Mouse (Mus musculus): ENCODE measurements around the gene Slc22a29.
"Not testable (repeated sequence)": the region's sequence is repeated elsewhere in the genome, so short reads cannot be mapped to it uniquely, and the experiment has no call there.

Slc22a29 gene
- long read RNA-seq, experiment 1: 0 reads
- long read RNA-seq, experiment 2: 0 reads

DNA sequence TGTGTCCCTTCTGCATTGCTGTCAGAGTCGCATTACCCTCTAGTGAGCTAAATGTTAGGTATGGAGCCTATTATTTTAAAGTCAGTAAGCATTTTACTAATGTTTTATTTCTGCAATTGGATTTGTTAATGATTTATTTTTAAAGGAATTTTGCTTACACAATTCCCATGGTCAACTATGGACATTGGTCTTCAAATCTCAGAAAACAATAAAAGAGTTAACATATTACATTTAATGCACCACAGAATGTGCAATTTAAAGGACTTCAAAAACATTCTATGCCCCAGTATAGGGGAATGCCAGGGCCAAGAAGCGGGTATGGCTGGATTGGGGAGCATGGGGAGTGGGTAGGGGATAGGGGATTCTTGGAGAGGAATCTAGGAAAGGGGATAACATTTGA lies at the start of gene Slc22a29:
TSS of gene Slc22a29 (minus strand) at position 101 of the 400 bp plus-strand sequence.
- intact Hi-C loops (cut with DNase I): no loop called here

DNA sequence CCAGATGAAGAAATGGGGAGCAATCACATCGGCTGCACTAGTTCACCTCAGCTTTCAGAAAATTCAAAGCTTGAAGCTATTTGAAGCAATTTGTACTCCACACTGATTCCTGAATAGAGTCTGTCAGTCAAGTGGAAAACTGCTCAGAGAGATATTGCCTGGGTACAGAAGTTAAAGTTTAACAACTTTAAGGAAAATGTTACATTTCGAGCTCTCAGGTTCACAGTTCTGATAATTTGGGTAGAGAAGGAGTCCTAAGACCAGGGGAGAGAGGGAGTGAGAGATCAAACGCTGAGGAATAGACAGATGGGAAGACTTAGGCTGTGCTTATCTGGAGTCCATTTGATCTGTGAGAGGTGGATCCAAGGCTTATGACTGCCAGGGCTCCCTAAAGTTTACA lies 46.6 kb upstream of the Slc22a29 start:
- intact Hi-C loops (cut with DNase I): no loop called here

DNA sequence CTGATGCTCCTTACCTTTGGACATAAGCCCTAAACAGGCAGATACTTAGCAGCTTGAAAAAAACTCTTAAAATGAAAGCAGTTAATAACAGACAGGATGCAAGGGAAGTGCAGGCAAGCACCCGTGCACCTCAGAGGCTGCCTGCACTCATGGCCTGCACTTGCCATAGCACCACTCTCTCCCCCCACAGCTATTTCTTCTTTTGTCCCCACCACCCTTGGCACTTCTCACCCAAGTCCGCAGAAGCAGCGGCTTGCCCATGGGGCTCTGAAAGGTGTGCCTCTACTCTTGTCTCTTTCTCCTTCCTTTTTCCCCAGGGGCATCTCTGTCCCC lies 34.0 kb upstream of the Slc22a29 start:
- intact Hi-C loops (cut with DNase I): no loop called here

DNA sequence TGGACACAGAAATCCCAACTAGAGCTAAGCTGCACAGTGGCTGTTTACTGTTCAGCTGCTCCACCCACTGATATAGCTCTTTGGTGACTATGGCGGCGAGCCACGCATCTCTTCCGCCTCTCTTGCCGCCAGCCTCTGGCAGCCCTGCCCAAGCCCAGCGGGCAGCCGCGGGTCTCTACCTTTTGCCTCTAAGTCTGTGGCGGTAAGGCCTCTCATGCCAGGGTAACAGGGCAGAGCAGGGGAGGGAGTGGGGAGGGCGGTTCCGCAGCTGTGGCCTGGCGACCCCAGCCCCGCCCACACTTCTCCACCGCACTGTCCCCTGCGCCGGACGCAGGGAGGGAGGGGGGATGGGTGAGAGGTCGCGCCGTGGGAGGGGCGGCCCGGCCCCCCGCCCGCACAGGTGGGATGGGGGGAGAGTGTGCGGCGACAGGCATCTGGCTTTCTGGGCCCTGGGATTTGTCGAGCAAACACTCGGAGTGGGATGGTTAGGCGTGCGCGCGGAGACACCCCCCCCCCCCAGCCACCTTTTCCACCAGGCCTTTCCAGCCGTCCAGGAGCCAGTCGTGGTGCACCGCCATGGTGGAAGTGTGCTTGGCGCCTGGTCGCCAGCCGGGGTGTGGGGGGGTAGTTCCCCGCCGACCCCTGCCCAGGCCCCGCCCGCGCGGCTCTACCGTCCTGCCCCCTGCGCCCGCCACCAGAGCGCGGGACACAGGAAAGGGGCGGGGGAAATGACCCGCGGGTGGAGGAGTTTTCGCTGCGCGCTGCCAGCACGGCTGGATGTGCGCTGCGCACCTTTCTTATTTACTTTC lies 33.4 kb upstream of the Slc22a29 start:
- intact Hi-C loops (cut with DNase I): no loop called here

DNA sequence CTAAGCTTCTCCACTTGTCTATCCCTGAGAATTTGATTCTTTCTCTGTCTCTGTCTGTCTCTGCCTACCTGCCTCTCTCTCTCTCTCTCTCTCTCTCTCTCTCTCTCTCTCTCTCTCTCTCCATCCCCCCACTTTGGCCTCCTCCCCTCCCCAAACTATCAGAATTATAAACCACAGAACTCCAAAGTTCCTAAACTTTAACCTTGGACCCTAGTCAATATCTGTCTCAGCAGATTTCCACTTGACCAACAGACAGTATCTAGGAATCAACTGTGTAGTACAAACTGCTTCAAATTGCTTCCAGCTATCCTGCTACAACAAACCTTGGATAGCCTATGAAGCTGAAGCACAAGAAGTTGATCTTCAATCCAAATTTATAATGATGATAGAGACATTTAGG lies 10.2 kb upstream of the Slc22a29 start:
- intact Hi-C loops (cut with DNase I): no loop called here

DNA sequence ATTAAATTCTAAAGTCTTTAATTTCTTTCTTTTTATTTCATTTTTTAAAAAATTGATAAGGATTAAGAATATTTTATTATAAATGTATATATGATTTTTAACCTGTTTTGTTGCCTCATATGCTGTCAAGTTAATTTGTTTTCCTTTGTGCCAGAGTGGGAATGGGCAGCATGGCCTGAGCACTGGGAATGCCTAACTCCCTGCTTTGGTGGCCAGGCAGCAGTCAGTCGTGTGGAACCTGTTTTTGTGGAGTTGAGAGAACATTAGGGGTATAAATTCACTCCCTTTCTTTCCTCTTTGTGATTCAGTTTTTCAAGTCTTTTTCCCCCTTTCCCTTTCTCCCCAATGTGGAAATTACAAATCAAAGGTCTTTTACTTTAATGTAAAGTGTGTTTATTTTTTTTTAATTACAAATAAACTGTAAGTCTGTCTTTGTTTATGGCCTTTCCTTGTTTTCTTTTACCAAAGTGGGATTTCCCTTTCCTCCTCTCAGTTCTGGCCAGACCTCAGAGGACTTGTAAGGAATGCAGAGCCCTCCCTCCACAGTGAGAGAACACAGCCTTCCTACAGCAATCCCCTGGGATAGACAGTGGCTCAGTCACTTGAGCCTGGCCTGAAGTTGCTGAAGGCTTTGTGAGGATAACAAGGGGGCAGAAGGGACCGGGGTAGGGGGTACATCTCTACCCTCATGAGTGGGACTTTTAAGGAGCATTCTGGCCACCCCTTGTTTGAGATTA lies 69.7 kb downstream of the Slc22a29 start:
- intact Hi-C loops (cut with DNase I): no loop called here

DNA sequence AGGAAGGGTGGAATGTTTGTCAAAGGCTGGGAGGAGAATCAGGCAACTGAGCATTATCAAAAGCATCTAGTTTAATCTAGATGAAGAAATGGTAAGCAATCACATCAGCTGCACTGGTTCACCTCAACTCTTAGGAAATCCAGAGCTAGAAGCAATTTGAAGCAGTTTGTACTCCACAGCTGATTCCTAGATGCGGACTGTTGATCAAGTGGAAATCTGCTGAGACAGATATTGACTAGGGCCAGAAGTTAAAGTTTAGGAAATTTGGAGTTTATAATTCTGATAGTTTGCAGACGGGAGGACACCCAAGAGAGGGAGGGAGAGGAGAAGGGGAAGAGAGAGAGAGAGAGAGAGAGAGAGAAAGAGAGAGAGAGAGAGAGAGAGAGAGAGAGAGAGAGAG lies 76.0 kb downstream of the Slc22a29 start:
- intact Hi-C loops (cut with DNase I): not testable (repeated sequence)

DNA sequence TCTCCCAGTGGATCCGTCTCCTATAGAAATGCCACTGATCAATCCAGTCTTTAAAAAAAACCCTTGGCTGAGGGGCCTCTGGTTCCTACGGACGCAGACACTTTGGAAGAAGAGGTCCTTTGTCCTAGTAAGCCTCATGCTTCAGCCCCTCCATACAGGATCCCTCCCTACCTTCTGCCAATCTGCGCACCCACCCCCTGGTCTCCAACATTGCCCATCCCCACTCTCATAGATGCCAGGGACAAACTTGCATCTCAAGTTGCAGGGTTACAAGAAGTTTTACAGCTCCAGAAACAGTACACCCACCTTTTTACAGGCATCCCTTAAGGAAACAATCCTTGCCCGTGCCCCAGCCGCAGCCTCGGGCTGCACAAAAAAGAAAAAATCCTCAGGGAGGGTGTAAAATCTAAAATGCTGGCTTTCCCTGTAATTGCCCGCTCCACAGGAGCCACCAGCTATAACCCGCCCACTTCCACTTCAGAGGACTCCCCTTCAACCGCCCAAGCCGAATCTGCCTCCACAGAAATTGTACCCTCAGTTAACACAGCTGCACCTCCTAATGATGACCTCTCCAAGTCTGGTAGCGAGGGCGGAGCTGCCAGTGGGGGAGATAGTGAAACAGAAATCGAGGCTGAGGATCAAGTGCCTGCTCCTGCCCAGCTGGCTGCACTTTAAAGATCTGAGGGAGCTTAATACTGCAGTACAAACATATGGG lies 84.4 kb downstream of the Slc22a29 start:
- intact Hi-C loops (cut with DNase I): not testable (repeated sequence)

DNA sequence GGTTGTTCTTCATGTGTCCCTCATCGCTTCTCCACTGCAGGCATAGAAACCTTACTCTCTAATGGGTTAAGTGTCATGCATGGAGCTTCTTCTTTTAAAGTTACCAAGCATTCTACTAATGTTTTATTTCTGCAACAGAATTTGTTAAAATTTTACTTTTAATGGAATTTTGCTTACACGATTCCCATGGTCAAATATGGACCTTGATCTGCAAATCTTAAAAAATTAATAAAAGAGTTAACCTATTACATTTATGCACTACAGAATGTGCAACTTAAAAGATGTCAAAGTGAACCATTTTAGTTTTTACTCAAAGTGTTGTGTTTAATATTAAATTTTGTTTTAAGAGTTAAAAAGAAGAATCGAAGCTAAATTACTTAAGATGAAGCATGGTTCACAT lies 86.8 kb downstream of the Slc22a29 start, which contains the start of gene Slc22a28:
TSS of gene Slc22a28 (minus strand) at position 102 of the 400 bp plus-strand sequence.
- intact Hi-C loops (cut with DNase I): not testable (repeated sequence)
